Mouse (Mus musculus) large intestine, adult 2 months (tissue): ENCODE data around the gene L3mbtl2. TPM values are rescaled to one million over a fixed set of nuclear protein-coding genes. Genes with fewer than 3 reads are reported as not detected.
"Not testable (repeated sequence)": the region's sequence is repeated elsewhere in the genome, so short reads cannot be mapped to it uniquely, and the experiment has no call there.

ENCODE experiments used
- DNase-seq: peaks from one replicate; pipeline ENCODE4 v3.0.0-alpha.2; 2012; ENCODE audit warnings: low read depth, low spot score
- WGBS: fragments of 180-500 bp; shearing (Covaris S2); methylation state at CpG from one replicate; pipeline ENCODE4 v1.1.7; 2018; 5-methylcytosine and 5-hydroxymethylcytosine counted together
- polyA plus RNA-seq: library from polyadenylated mRNA; depleted of rRNA; stranded (reverse); fragments of >200 nt; gene quantifications from 2 replicates; pipeline ENCODE4 v1.2.3, GENCODE M21; 2012; rRNA removed

L3mbtl2 gene
- polyA plus RNA-seq = 14.1 and 14.7 TPM in 2 replicates

- DNase-seq = peak; percentile 67
- WGBS = under 1% methylated on average over 55 of the region's 55 CpGs
Measured at GRCm38 (mm10) chr15:81663697-81664561, at the start of gene L3mbtl2. Gene L3mbtl2, plus strand, starts transcription at chr15:81663889.

GRCm38 (mm10) chr15:81649516-81650455, 13.9 kb upstream of the L3mbtl2 start:
- DNase-seq = no peak
- WGBS = 89% methylated on average over 8 of the region's 8 CpGs

- WGBS = 80% methylated on average over 7 of the region's 7 CpGs
- DNase-seq = no peak
Measured at GRCm38 (mm10) chr15:81650636-81651035, 13.1 kb upstream of the L3mbtl2 start.

- no peak for DNase-seq
- 81% methylated on average over 2 of the region's 2 CpGs for WGBS
Measured at GRCm38 (mm10) chr15:81661701-81662100, 2.0 kb upstream of the L3mbtl2 start.

GRCm38 (mm10) chr15:81663281-81663680, 408 bp upstream of the L3mbtl2 start:
- no peak for DNase-seq
- 53% methylated on average over 10 of the region's 10 CpGs for WGBS

GRCm38 (mm10) chr15:81666957-81667356, 3.3 kb downstream of the L3mbtl2 start:
- 91% methylated on average over 10 of the region's 10 CpGs for WGBS
- no peak for DNase-seq

- WGBS = 78% methylated on average over 4 of the region's 4 CpGs
- no peak for DNase-seq
Measured at GRCm38 (mm10) chr15:81670231-81670640, 6.5 kb downstream of the L3mbtl2 start.

- WGBS = 14% methylated on average over 3 of the region's 3 CpGs
- no peak for DNase-seq
Measured at GRCm38 (mm10) chr15:81676637-81677036, 12.9 kb downstream of the L3mbtl2 start.

GRCm38 (mm10) chr15:81680301-81680805, 16.7 kb downstream of the L3mbtl2 start:
- WGBS = 97% methylated on average over 4 of the region's 4 CpGs
- DNase-seq = no peak

- 5% methylated on average over 41 of the region's 41 CpGs for WGBS
- DNase-seq = no peak
Measured at GRCm38 (mm10) chr15:81693366-81693966, 29.8 kb downstream of the L3mbtl2 start.

GRCm38 (mm10) chr15:81693967-81694881, 30.5 kb downstream of the L3mbtl2 start:
- peak; percentile 44 for DNase-seq
- 2% methylated on average over 105 of the region's 107 CpGs for WGBS

- 57% methylated on average over 19 of the region's 19 CpGs for WGBS
- no peak for DNase-seq
Measured at GRCm38 (mm10) chr15:81694891-81695290, 31.2 kb downstream of the L3mbtl2 start.

GRCm38 (mm10) chr15:81697175-81697574, 33.5 kb downstream of the L3mbtl2 start, which contains the start of gene Chadl:
Gene Chadl, minus strand, starts transcription at chr15:81697287.
- DNase-seq = no peak
- 76% methylated on average over 7 of the region's 7 CpGs for WGBS

GRCm38 (mm10) chr15:81697847-81698246, 34.2 kb downstream of the L3mbtl2 start:
- no peak for DNase-seq

GRCm38 (mm10) chr15:81698532-81698931, 34.8 kb downstream of the L3mbtl2 start:
- DNase-seq = no peak
- 56% methylated on average over 2 of the region's 2 CpGs for WGBS

More at GRCm38 (mm10) chr15:81697847-81698246, 34.2 kb downstream of the L3mbtl2 start:
- 39% methylated on average over 3 of the region's 3 CpGs for WGBS

GRCm38 (mm10) chr15:81700161-81700560, 36.5 kb downstream of the L3mbtl2 start:
- WGBS = 17% methylated on average over 2 of the region's 2 CpGs
- DNase-seq = no peak

- DNase-seq = no peak
- WGBS = 34% methylated on average over 8 of the region's 8 CpGs
Measured at GRCm38 (mm10) chr15:81700601-81701000, 36.9 kb downstream of the L3mbtl2 start.

GRCm38 (mm10) chr15:81701350-81701749, 37.7 kb downstream of the L3mbtl2 start:
- WGBS = 79% methylated on average over 4 of the region's 4 CpGs
- not testable (repeated sequence) for DNase-seq
